Mouse (Mus musculus): ENCODE results near the gene Afmid.

Afmid gene

DNA sequence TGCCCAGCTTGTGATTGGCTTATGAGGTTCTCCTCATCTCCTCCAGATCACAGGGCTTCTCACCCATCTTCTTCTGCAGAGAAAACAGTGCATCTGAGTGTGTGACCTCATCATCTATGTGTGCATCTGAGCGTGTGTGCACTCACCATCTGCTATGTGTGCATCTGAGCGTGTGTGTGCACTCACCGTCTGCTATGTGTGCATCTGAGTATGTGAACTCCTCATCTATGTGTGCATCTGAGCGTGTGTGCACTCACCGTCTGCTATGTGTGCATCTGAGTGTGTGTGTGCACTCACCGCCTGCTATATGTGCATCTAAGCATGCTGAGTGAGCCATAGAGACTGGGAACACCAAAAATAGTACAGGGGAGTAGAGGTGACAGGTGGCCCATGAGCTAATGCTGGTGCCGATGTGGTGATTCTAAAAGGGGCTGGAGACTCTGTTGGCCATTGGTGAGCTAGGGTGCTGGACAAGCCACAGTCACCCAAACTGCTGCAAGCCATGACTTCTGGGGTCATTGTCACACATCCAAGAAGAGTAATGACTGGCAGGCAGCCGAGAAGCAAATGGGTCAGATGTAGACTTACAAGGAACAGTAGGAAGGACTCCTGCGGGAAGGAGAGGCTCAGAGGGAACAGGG, 54.7 kb downstream of the Afmid start:
- DNase-seq (ENCODE audit: low spot score), result no peak

DNA sequence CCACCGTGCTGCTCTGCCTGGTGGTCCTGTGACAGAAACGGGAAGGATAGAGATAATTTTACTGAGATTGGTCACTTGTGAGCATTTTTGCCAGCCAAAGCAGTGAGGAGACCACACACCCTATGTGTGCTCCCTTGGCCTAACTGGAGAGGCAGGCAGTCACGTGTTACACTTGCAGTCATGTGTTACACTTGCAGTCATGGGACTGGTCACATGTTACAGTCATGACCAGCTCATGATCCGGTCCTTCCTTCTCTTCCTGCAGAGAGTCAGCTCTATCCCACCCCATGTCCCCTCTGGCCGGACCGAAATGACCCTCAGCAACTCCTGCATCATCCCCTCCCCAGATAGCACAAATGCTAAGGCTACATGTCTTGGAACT, 55.2 kb downstream of the Afmid start:
- no peak for DNase-seq (ENCODE audit: low spot score)

DNA sequence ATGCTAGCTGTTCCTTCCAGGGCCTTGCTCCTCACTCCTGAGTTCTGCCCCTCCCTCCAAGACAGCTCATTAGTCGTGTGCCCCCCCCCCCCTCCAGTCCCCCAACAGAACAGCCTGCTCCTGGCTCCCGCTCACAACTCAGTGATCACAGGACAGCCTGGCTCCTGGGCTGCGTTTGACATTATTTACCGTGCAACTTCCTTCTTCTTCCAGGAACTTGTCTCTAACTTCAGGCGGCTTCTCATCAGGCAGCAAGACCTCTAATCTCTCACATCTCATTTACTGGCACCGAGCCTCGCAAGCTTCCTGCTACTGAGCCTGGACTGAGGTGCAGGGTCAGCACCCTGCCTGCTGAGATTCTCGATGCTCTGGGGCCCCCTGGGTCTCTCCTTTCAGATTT, 56.1 kb downstream of the Afmid start:
- DNase-seq (ENCODE audit: low spot score), result no peak

DNA sequence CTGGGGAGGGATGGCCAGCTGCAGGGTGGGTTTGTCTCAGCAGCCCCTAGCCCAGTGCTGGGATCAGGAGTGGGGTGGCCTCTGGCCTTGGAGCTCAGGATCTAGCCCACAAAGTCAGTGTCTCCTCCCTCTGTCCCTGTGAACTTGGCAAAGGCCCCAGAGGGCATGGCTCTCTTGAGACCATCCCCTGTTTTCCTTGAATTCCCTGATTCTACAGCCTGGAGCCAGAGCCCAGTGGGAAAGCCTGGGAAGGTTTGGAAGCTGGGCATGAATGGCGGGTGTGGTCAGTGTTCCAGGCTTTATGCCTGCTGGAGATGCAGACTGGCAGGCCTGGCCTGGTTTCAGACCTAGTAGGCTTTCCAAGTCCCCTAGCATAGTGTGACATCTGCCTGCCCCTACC, 56.5 kb downstream of the Afmid start:
- no peak for DNase-seq (ENCODE audit: low spot score)

DNA sequence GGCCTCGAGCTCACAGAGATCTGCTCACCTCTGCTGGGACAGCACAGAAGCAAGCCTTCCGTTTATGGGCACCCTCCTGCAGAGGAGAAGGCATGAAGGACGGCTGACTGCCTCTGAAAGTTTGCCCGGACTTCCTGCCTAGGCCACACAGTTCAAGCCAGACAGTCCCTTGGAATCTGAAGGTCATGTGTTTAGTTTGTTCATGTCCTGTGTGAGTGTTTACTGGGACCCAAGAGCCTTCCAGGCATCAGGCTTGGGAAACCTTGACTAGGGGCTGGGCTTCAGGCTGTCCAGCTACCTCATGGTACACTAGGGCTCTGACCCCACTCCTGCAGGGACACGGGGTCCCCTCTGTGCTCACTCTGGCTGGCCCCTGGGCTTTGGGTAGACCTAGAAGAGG, 60.3 kb downstream of the Afmid start:
- DNase-seq (ENCODE audit: low spot score), result no peak

DNA sequence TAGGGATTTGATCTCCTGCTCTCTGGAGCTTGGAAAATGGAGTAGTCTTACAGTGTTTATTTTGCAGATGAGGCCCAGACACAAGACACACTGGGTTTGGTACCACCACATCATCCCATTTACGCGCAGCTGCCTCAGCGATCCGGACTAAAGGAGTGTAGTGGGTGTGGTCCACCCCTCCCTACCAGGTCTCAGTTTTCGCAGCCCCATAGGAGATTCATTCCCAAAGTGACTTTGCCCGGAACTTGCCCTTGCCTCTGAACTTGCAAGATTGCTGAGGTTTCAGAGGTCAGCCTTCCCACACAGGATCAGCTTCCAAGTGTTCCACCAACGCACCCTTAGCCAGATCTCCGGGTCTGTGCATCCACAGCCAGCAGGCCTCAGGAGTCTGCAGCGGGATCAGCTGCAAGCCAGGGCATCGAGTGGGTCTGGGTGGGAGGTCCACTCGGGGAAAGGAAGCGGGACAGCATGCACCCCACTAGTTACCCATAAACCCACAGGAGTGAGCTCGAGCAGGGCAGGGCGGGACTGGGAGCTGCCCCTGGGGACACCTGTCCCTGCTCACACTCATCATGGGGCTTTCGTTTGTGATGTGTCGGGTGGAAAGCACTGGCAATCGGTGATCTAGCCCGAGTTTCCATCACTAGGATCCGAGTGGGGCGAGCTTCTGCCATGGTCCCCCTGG, 62.6 kb downstream of the Afmid start:
- no peak for DNase-seq (ENCODE audit: low spot score)

DNA sequence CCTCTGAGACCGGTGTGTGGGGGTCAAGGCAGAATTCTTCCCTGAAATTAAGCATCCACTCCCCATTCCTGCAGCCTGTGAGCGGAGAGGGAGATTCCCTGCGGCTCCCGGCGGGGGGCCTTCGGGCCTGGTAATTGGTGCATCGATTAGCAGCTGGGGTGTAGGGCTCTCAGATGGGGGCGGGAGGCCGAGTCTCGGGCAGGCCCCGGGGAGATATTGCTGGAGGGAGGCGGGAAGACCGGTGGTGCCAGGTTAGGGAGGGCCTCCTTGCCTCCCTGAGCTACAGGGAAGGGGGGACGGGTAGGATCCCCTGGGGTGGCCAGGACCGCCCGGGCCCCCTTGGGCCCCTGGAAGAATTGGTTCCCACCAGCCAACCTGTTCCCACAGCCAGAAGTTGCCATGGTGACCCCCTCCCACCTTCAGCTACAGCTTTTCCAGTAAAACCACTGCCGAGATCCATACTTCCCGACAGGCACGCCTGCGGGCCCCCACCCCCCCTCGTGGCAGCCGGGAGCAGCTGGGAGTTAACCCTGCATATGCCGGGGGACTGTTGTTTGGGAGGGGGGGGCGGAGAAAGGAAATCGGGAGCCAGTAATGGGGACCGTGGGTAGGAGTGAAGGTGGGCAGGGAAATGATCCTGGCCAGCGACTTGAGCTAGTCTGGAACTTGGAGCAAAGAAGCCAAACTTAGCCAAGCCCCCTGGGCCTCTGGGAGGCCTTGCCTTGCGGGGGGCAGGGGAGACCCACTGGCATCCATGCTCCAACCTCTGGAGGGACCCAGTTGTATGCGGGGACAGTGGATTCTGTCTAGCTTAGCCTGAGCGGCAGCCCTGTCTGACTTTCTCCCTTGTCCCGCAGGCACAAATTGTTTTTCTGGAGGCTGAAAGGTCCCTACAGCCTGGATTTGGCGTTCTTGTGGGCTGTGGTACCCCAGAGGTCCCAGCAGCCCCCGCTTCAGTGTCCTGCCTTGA, 63.4 kb downstream of the Afmid start:
- DNase-seq (ENCODE audit: low spot score), result no peak
